Mouse (Mus musculus): ENCODE results near the gene Olfr551. TPM values are rescaled to one million over a fixed set of nuclear protein-coding genes. Genes with fewer than 3 reads are reported as not detected.

The Olfr551 gene
- polyA plus RNA-seq, 1 experiment from 2014 or later = not detected

DNA sequence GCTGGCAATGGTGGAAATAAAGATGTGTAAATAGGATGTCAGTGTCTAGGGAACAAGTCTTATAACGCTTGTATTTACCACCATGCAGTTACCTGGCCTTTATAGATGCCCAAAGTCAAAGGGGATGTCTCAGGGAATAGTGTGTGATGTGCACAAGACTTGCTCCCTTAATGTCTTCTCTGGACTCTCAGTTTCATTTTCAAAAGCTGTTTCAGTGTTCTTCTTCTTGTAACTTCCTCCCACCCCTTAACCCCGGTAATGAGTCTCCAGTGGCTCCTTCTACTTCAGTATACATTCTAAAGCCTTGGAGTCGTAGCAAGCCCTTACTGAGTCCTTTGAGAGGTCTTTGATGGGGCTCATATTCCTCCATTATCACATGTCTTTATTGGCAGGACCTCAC lies 38.4 kb downstream of the Olfr551 start:
- WGBS = 60% methylated on average over 3 of the region's 3 CpGs
- Histone ChIP-seq H3K4me1 (replicated peaks) (no peaks in the 10 kb centered on the region), H3K9ac (no peak overlapping the region), H3K4me2 (replicated peaks) (no peak overlapping the region), H3K9me3 (no peaks in the 10 kb centered on the region), H3K4me3 (replicated peaks) (no peak overlapping the region), H3K27ac (no peak overlapping the region), H3K27me3 (replicated peaks) (no peaks in the 10 kb centered on the region), H3K36me3 (no peaks in the 10 kb centered on the region)
- ATAC-seq = no peak

DNA sequence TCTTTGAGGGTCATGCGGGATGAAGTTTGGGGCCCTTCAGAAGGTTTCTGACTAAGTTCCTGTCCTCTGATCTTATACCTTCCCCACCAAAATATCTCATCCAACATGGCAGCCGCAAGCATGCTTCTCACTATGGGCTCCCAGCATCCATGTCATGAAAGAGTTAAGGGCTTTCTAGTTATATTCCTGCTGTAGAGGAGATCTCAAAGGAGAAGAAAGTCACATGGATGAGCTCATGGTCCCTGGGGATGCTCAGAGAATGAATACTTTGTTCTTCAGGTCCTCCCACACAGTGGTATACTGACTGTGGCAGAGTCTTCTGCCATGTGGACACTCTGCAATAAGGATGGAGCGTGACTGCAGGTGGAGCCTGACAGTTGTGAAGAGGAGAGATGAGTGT lies 42.1 kb downstream of the Olfr551 start, which contains the start of gene Olfr549:
Olfr549 (plus strand) TSS at position 301 of the 400 bp plus-strand sequence.
- WGBS = 85% methylated on average over 3 of the region's 3 CpGs
- no peaks in the 10 kb centered on the region for H3K36me3 ChIP-seq
- no peak within 1 kb of the TSS for H3K4me3 ChIP-seq (replicated peaks)
- no peak for ATAC-seq
- no peak within 1 kb of the TSS for H3K4me2 ChIP-seq (replicated peaks)
- no peak within 1 kb of the TSS for H3K27ac ChIP-seq
- H3K9me3 ChIP-seq = no peaks in the 10 kb centered on the region
- no peaks in the 10 kb centered on the region for H3K27me3 ChIP-seq (replicated peaks)
- H3K4me1 ChIP-seq (replicated peaks) = no peaks in the 10 kb centered on the region
- no peak within 1 kb of the TSS for H3K9ac ChIP-seq

DNA sequence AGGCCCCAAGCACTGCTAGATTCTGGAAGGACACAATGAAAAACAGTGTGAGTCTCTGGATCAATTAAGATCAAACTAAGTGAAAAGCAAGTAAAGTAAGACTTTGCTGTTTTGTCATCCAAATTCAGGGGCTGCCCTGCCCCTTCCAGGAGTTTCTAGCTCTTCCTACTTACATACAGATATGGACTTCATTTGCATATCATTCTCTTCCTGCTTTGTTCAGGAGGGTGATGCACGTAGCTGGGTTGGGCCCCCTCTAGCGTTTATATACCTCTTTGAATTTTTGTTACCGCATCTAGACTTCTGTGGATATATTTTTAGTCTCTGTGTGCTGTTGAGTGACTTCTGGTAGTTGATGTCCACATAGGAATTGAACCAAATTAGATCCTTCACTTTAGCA lies 50.4 kb downstream of the Olfr551 start:
- Histone ChIP-seq H3K9me3 (no peaks in the 10 kb centered on the region), H3K9ac (no peak overlapping the region), H3K4me3 (replicated peaks) (no peak overlapping the region), H3K4me1 (replicated peaks) (no peaks in the 10 kb centered on the region), H3K36me3 (no peaks in the 10 kb centered on the region), H3K27me3 (replicated peaks) (no peaks in the 10 kb centered on the region), H3K4me2 (replicated peaks) (no peak overlapping the region), H3K27ac (no peak overlapping the region)
- no peak for ATAC-seq
- WGBS = 53% methylated on average over 3 of the region's 3 CpGs

DNA sequence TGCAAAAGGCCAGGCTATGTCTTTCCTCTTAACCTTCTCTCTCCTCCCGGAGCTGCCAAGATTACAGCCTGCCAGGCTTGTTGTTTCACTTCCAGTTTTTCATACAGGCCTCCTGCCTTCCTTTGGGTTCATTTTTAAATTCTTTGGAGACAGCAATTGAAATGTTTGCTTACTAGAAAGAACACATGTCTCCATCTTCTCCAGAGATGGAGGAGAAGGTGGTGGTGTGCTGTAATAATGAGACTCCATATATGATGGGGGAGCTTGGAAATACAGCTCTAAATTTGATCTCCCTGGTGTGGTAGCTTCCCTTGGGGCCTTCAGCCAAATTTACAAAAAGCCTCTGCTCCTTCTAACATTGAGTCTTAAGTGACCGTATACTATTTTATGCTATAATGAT lies 51.1 kb downstream of the Olfr551 start, which contains the start of gene Olfr548-ps1:
Olfr548-ps1 (plus strand) TSS at position 301 of the 400 bp plus-strand sequence.
- H3K4me2 ChIP-seq (replicated peaks) = no peak within 1 kb of the TSS
- no peaks in the 10 kb centered on the region for H3K4me1 ChIP-seq (replicated peaks)
- no peak for ATAC-seq
- no peaks in the 10 kb centered on the region for H3K9me3 ChIP-seq
- WGBS = 88% methylated on average over 2 of the region's 2 CpGs
- no peaks in the 10 kb centered on the region for H3K36me3 ChIP-seq
- H3K27me3 ChIP-seq (replicated peaks) = no peaks in the 10 kb centered on the region
- no peak within 1 kb of the TSS for H3K27ac ChIP-seq
- no peak within 1 kb of the TSS for H3K9ac ChIP-seq
- no peak within 1 kb of the TSS for H3K4me3 ChIP-seq (replicated peaks)

DNA sequence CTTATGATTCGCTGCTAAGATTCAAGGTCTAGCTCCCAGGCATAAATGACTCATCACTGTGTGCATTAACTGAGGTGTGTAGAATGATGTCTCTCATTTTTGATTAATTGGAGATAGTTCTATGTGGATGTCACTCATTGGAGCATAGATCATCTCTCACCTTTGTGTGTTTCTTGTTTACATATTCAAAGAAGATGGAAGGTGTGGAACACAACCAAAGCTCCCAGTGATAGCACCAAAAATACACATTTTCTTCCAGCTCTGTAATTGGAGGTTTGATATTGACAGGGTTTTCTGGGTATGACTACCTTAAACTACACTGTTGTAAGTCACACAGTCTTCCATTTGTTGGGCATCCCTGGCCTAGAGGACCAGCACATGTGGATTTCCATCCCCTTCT lies 57.2 kb downstream of the Olfr551 start, which contains the start of gene Olfr547:
Olfr547 (plus strand) TSS at position 301 of the 400 bp plus-strand sequence.
- ATAC-seq = no peak
- 71% methylated on average over 1 of the region's 1 CpGs for WGBS
- Histone ChIP-seq H3K9me3 (no peaks in the 10 kb centered on the region), H3K36me3 (no peaks in the 10 kb centered on the region), H3K27me3 (replicated peaks) (no peaks in the 10 kb centered on the region), H3K4me1 (replicated peaks) (no peaks in the 10 kb centered on the region), H3K27ac (no peak within 1 kb of the TSS), H3K9ac (no peak within 1 kb of the TSS), H3K4me3 (replicated peaks) (no peak within 1 kb of the TSS), H3K4me2 (replicated peaks) (no peak within 1 kb of the TSS)

Other genes starting within 250 kb of the Olfr551 start
- 127 and 138 TPM in 2 replicates for gene Rrm1, start 150.2 kb downstream of the Olfr551 start, polyA plus RNA-seq (2015; fragmentation: Nextera tagmentation; extraction: Ambion mirVana)
- gene Olfr543, start 110.2 kb downstream of the Olfr551 start, polyA plus RNA-seq (2015; fragmentation: Nextera tagmentation; extraction: Ambion mirVana) = 0.13 and 0.19 TPM in 2 replicates
- gene Olfr544, start 103.6 kb downstream of the Olfr551 start, polyA plus RNA-seq (2015; fragmentation: Nextera tagmentation; extraction: Ambion mirVana) = 0.06 TPM in 1 of 2 replicates, not detected in the other
- gene Olfr545, start 92.3 kb downstream of the Olfr551 start, polyA plus RNA-seq (2015; fragmentation: Nextera tagmentation; extraction: Ambion mirVana) = 0.05 TPM in 1 of 2 replicates, not detected in the other
- not detected in 2 replicates for gene Olfr547, start 57.1 kb downstream of the Olfr551 start, polyA plus RNA-seq (2015; fragmentation: Nextera tagmentation; extraction: Ambion mirVana)
- gene Olfr548-ps1, start 51.0 kb downstream of the Olfr551 start, polyA plus RNA-seq (2015; fragmentation: Nextera tagmentation; extraction: Ambion mirVana) = not detected in 2 replicates
- not detected in 2 replicates for gene Olfr549, start 42.0 kb downstream of the Olfr551 start, polyA plus RNA-seq (2015; fragmentation: Nextera tagmentation; extraction: Ambion mirVana)
- gene Trim21, start 26.4 kb downstream of the Olfr551 start, polyA plus RNA-seq (2015; fragmentation: Nextera tagmentation; extraction: Ambion mirVana) = 0.56 and 1.2 TPM in 2 replicates
- not detected in 2 replicates for gene Olfr550, start 20.4 kb downstream of the Olfr551 start, polyA plus RNA-seq (2015; fragmentation: Nextera tagmentation; extraction: Ambion mirVana)
- not detected in 2 replicates for gene Olfr552, start 5.9 kb upstream of the Olfr551 start, polyA plus RNA-seq (2015; fragmentation: Nextera tagmentation; extraction: Ambion mirVana)
- not detected in 2 replicates for gene Olfr553, start 26.3 kb upstream of the Olfr551 start, polyA plus RNA-seq (2015; fragmentation: Nextera tagmentation; extraction: Ambion mirVana)
- not detected in 2 replicates for gene Olfr554, start 46.5 kb upstream of the Olfr551 start, polyA plus RNA-seq (2015; fragmentation: Nextera tagmentation; extraction: Ambion mirVana)
- not detected in 2 replicates for gene Olfr555, start 66.9 kb upstream of the Olfr551 start, polyA plus RNA-seq (2015; fragmentation: Nextera tagmentation; extraction: Ambion mirVana)
- not detected in 2 replicates for gene Olfr556, start 73.0 kb upstream of the Olfr551 start, polyA plus RNA-seq (2015; fragmentation: Nextera tagmentation; extraction: Ambion mirVana)
- gene Trim68, start 95.4 kb upstream of the Olfr551 start, polyA plus RNA-seq (2015; fragmentation: Nextera tagmentation; extraction: Ambion mirVana) = 11.0 and 11.6 TPM in 2 replicates
- not detected in 2 replicates for gene Olfr557, start 104.0 kb upstream of the Olfr551 start, polyA plus RNA-seq (2015; fragmentation: Nextera tagmentation; extraction: Ambion mirVana)
- 0.20 and 0.28 TPM in 2 replicates for gene Olfr558, start 110.3 kb upstream of the Olfr551 start, polyA plus RNA-seq (2015; fragmentation: Nextera tagmentation; extraction: Ambion mirVana)
- not detected in 2 replicates for gene Olfr33, start 127.2 kb upstream of the Olfr551 start, polyA plus RNA-seq (2015; fragmentation: Nextera tagmentation; extraction: Ambion mirVana)
- gene Olfr559, start 135.6 kb upstream of the Olfr551 start, polyA plus RNA-seq (2015; fragmentation: Nextera tagmentation; extraction: Ambion mirVana) = not detected in 2 replicates
- not detected in 2 replicates for gene Olfr560, start 167.5 kb upstream of the Olfr551 start, polyA plus RNA-seq (2015; fragmentation: Nextera tagmentation; extraction: Ambion mirVana)
- gene Olfr78, start 167.6 kb upstream of the Olfr551 start, polyA plus RNA-seq (2015; fragmentation: Nextera tagmentation; extraction: Ambion mirVana) = 0.40 and 0.55 TPM in 2 replicates
- gene Olfr561, start 179.3 kb upstream of the Olfr551 start, polyA plus RNA-seq (2015; fragmentation: Nextera tagmentation; extraction: Ambion mirVana) = not detected in 2 replicates
- not detected in 2 replicates for gene Olfr564, start 211.6 kb upstream of the Olfr551 start, polyA plus RNA-seq (2015; fragmentation: Nextera tagmentation; extraction: Ambion mirVana)